Mouse (Mus musculus): Measurements from ENCODE around the gene Gm7030.
"Not testable (repeated sequence)": the region's sequence is repeated elsewhere in the genome, so short reads cannot be mapped to it uniquely, and the experiment has no call there.

DNA sequence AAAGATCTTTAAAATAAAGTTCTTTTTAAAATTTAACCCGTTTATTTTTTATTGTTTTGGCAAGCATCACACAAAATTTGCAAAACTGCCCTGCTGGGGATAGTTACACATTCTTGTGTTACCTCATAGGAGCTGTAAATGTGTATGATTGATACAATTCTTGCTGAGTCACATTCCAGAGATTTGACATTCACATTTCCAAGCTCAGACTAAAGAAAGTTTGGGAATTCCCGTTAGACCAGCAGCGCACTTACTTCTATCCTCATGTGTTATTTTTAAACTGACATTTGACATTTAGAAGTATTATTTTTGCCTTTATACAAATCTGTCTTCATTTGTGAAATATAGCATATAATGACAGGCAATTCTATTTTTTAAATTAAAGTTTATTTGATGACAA, 5.1 kb downstream of the Gm7030 start:
- TF ChIP-seq POLR2A (IDR thresholded peaks at IDR 0.05; ENCODE audit: low read depth, low read length); CTCF (conservative IDR thresholded peaks at IDR 0.05; ENCODE audit: insufficient read depth, insufficient read length, low read depth, low read length): not testable (repeated sequence)

All from kidney, adult 2 months (tissue).